Mouse (Mus musculus) erythroblast, adult 5-6 weeks (primary cell): ENCODE measurements around the gene Myzap. TPM values are rescaled to one million over a fixed set of nuclear protein-coding genes. Genes with fewer than 3 reads are reported as not detected.
"Not testable (repeated sequence)": the region's sequence is repeated elsewhere in the genome, so short reads cannot be mapped to it uniquely, and the experiment has no call there.

Source experiments
- ATAC-seq: replicated peaks from 2 replicates; pipeline ENCODE4 v1.8.0; 2016; ENCODE audit warnings: moderate number of reproducible peaks, mild to moderate bottlenecking, moderate TSS enrichment, inconsistent platforms; ENCODE audit not compliant: poor library complexity, low FRiP score, severe bottlenecking
- total RNA-seq, 2 experiments: library from RNA; stranded (forward) in 1 of 2; stranded (reverse) in 1 of 2; fragments of 150-400 nt in 1 of 2; fragments of 200-764, 138-1000 nt in 1 of 2; gene quantifications; 2 replicates each; pipeline versions ENCODE4 v1.2.3 to v1.2.4; 2015 to 2017; ENCODE audit warnings: low replicate concordance in 2 of 2

Myzap gene
- not detected in 2 replicates for total RNA-seq (2015; ENCODE audit: low replicate concordance)
- total RNA-seq (2017; ENCODE audit: low replicate concordance): 0.70 TPM in 1 of 2 replicates, not detected in the other

- ATAC-seq: peak; percentile 77
Measured at GRCm38 (mm10) chr9:71591938-71592548, at the start of gene Myzap. Myzap (minus strand) TSS chr9:71592360.

GRCm38 (mm10) chr9:71640361-71640927 lies 48.3 kb upstream of the Myzap start:
- no peak for ATAC-seq

- no peak for ATAC-seq
Measured at GRCm38 (mm10) chr9:71638198-71638597, 46.0 kb upstream of the Myzap start.

GRCm38 (mm10) chr9:71636854-71637253 lies 44.7 kb upstream of the Myzap start:
- no peak for ATAC-seq

- ATAC-seq: no peak
Measured at GRCm38 (mm10) chr9:71635627-71636026, 43.5 kb upstream of the Myzap start.

DNA sequence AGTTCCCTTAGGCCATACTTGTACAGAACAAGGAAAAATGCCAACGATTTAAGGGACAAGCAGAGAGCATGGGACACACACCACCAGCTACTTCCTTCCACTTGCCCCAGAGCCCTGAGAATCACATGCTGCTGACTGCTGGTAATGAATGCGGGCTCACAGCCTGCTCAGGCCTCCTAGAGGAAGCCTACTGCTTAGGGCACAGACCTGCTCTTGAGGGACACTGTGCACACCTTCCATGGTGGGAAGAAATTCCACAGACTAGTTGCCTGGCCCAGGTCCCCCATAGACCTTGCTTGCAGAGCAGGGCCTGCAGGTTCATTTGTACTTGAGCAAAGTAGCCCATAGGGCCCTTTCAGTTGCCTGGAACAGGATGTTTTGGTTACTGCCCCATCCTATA lies 42.8 kb upstream of the Myzap start:
- no peak for ATAC-seq

- no peak for ATAC-seq
Measured at GRCm38 (mm10) chr9:71628921-71629320, 36.8 kb upstream of the Myzap start.

- no peak for ATAC-seq
Measured at GRCm38 (mm10) chr9:71628286-71628685, 36.1 kb upstream of the Myzap start.

- no peak for ATAC-seq
Measured at GRCm38 (mm10) chr9:71625961-71626360, 33.8 kb upstream of the Myzap start.

DNA sequence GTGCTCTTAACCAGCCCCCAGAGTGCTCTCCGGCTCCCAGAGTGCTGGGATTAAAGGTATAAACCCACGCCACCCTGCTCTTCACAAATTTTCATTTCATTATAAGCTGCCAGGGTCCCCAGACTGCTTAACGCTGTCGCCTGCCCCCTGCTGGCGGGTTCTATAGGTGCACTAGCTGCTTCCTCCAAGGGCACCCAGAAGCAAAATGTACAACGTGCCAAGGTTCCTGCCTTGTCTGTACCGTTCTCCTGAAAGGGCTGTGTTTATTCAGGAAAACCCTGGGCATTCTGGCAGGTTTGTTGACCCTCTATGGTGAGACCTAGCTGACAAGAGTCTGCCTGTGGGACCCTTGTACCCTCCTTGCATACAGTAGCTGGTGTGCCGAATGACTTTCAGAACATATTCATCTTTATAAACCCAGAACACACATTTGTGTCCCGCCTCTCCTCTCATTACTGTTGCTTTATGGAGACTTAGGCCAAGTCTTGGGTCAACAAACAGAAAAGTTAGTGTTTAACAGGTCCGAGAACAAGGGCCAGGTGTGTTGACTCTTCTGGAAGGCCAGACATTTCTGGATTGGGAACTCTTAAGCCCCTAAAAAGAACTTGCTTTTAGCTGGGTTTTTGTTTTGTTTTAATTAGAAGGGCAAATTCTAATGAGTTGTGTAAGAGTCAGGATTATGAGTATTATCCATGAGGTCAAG lies 32.8 kb upstream of the Myzap start:
- no peak for ATAC-seq

GRCm38 (mm10) chr9:71623871-71624569 lies 31.9 kb upstream of the Myzap start:
- 0 out of 2 replicates have a peak, but pooled peaks have one; percentile 20 for ATAC-seq

- ATAC-seq: no peak
Measured at GRCm38 (mm10) chr9:71622593-71622992, 30.4 kb upstream of the Myzap start.

- ATAC-seq: no peak
Measured at GRCm38 (mm10) chr9:71621968-71622367, 29.8 kb upstream of the Myzap start.

DNA sequence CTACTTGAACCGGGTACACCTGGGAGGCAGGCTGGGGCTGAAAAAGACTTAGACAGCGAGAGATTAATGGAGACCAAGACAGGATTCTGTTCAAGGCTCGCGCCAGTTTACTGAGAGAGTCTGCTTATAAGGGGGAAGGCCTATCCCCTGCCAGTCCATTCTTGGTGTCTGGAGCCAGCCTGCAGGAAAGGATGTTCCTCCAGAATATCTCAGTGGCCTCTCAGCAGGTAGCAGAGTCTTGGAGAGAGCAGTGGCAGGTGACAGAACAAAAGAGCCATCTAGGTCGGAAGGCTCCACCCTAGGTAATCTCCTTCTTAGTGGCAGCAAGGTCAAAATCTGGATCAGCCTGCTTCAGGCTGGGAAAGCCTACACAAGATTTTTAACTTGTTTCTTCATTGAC lies 28.0 kb upstream of the Myzap start:
- ATAC-seq: not testable (repeated sequence)

DNA sequence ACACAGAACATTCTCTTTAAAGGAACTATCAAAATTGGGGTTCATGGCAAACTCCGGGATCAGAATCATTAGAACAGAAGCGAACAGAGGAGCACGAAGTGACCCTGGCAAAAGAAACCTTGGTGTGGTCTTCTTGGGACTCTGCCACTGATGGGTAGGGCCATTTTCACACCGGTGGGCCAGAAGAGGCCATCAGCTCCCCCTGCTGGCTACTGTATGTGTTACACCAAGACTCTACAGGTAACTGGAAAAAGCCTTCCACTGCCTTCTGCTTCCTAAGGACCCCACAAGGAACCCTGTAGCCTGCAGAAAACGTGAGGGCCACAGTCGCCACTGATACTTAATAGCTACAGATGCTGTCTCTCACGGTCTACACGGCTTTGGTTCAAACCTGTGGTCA lies 25.2 kb upstream of the Myzap start:
- 0 out of 2 replicates have a peak, but pooled peaks have one; percentile 57 for ATAC-seq

DNA sequence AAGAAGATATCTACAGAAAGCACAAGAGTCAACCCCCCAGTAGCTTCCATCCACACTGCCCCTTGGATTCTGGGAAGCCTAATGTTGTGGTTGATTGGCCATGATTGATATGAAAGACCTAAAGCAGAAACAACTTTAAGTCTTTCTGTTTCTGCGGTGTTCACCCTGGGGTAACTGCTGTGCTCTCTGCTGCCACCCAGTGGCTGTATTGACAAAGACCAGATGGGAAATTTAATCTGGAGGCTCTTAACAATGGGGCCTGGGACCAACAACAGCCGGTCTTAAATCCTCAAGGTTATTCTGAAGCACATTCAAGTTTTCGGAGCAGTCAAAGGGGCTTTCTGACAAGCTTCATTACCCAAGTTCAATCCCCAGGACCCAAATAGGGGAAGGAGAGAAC lies 24.0 kb upstream of the Myzap start:
- ATAC-seq: peak; percentile 73

- no peak for ATAC-seq
Measured at GRCm38 (mm10) chr9:71614643-71615042, 22.5 kb upstream of the Myzap start.

DNA sequence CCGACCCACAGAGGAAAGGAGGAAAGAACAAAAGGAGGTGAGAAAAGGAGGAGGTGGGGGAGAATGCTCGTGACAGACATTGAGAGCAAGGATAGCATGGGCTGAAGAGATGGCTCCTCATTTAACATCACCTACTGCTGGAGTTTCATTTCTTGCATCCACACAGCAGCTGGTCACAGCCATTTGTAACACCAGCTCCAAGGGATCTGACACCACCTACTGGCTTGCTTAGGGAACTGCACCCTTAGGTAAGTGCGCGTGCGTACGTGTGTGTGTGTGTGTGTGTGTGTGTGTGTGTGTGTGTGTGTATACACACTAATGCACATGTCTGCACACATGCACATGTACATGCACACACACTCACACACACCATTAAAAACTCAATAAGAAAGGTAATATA lies 20.8 kb upstream of the Myzap start:
- ATAC-seq: no peak

GRCm38 (mm10) chr9:71611876-71612275 lies 19.7 kb upstream of the Myzap start:
- no peak for ATAC-seq

GRCm38 (mm10) chr9:71609010-71609409 lies 16.9 kb upstream of the Myzap start:
- no peak for ATAC-seq
